Mouse (Mus musculus) liver, embryonic 14 days (tissue): ENCODE results near the gene Fem1a. TPM values are rescaled to one million over a fixed set of nuclear protein-coding genes. Genes with fewer than 3 reads are reported as not detected.

Experiments used
- polyA plus RNA-seq: library from polyadenylated mRNA; depleted of rRNA; stranded (reverse); fragments of >200 nt; gene quantifications from 2 replicates; pipeline ENCODE4 v1.2.3, GENCODE M21; 2012; rRNA removed

Gene Fem1a
- polyA plus RNA-seq = 4.8 and 5.7 TPM in 2 replicates

GRCm38 (mm10) chr17:56256239-56256881, at the start of gene Fem1a:
Fem1a (plus strand) TSS chr17:56256810.

GRCm38 (mm10) chr17:56218377-56219191, 38.0 kb upstream of the Fem1a start, which contains the start of gene Dpp9:
Dpp9 (minus strand) TSS chr17:56218905.

GRCm38 (mm10) chr17:56276643-56277566, 20.3 kb downstream of the Fem1a start, which contains the start of gene Ticam1:
Ticam1 (minus strand) TSS chr17:56276786.

GRCm38 (mm10) chr17:56292531-56293222, 36.1 kb downstream of the Fem1a start, which contains the start of gene Plin3:
Plin3 (minus strand) TSS chr17:56292873.

GRCm38 (mm10) chr17:56300186-56300585, 43.6 kb downstream of the Fem1a start, which contains the start of gene Arrdc5:
Arrdc5 (minus strand) TSS chr17:56300286.

GRCm38 (mm10) chr17:56303160-56303846, 46.7 kb downstream of the Fem1a start, which contains the start of gene Uhrf1:
Uhrf1 (plus strand) TSS chr17:56303321.

Other genes with a start within 250 kb of the Fem1a start
- gene Sh3gl1, start 220.2 kb upstream of the Fem1a start, polyA plus RNA-seq = 25.3 and 29.6 TPM in 2 replicates
- 16.0 and 18.2 TPM in 2 replicates for gene Chaf1a, start 216.4 kb upstream of the Fem1a start, polyA plus RNA-seq
- 7.6 and 8.7 TPM in 2 replicates for gene Ubxn6, start 181.8 kb upstream of the Fem1a start, polyA plus RNA-seq
- gene Hdgfl2, start 177.2 kb upstream of the Fem1a start, polyA plus RNA-seq = 30.2 and 32.2 TPM in 2 replicates
- 0.02 TPM in 2 replicates for gene Plin4, start 147.0 kb upstream of the Fem1a start, polyA plus RNA-seq
- gene Plin5, start 139.2 kb upstream of the Fem1a start, polyA plus RNA-seq = 0.15 and 0.16 TPM in 2 replicates
- gene Lrg1, start 134.8 kb upstream of the Fem1a start, polyA plus RNA-seq = 0.17 and 0.18 TPM in 2 replicates
- gene Sema6b, start 116.5 kb upstream of the Fem1a start, polyA plus RNA-seq = 0.93 and 0.95 TPM in 2 replicates
- gene Tnfaip8l1, start 94.3 kb upstream of the Fem1a start, polyA plus RNA-seq = 1.4 and 1.7 TPM in 2 replicates
- gene Mydgf, start 72.9 kb upstream of the Fem1a start, polyA plus RNA-seq = 38.1 and 40.3 TPM in 2 replicates
- gene Dpp9, start 37.9 kb upstream of the Fem1a start, polyA plus RNA-seq = 12.9 and 15.0 TPM in 2 replicates
- gene Ticam1, start 20.0 kb downstream of the Fem1a start, polyA plus RNA-seq = 4.4 and 4.8 TPM in 2 replicates
- gene Plin3, start 36.1 kb downstream of the Fem1a start, polyA plus RNA-seq = 7.2 and 8.9 TPM in 2 replicates
- gene Arrdc5, start 43.5 kb downstream of the Fem1a start, polyA plus RNA-seq = not detected in 2 replicates
- 82.5 and 93.9 TPM in 2 replicates for gene Uhrf1, start 46.5 kb downstream of the Fem1a start, polyA plus RNA-seq
- gene Kdm4b, start 69.3 kb downstream of the Fem1a start, polyA plus RNA-seq = 3.6 and 4.1 TPM in 2 replicates
- gene Ptprs, start 219.7 kb downstream of the Fem1a start, polyA plus RNA-seq = 14.6 and 17.6 TPM in 2 replicates